Mouse (Mus musculus) bone marrow, adult 2 months (tissue): ENCODE data around the gene Hist2h4. TPM values are rescaled to one million over a fixed set of nuclear protein-coding genes. Genes with fewer than 3 reads are reported as not detected.
"Not testable (repeated sequence)": the region's sequence is repeated elsewhere in the genome, so short reads cannot be mapped to it uniquely, and the experiment has no call there.

Experiments
- H3K27ac ChIP-seq: fragments of 200-500 bp; 2 replicates; pipeline ENCODE4 v1.5.1; 2012; ENCODE audit warnings: low read depth, mild to moderate bottlenecking, control low read depth, inconsistent platforms, low read length; ENCODE audit not compliant: control insufficient read depth, poor library complexity, insufficient read depth
- H3K4me1 ChIP-seq: fragments of 200-500 bp; 2 replicates; pipeline ENCODE4 v1.6.1; 2011; ENCODE audit warnings: low read length; ENCODE audit not compliant: control insufficient read depth, insufficient read depth
- H3K4me3 ChIP-seq: fragments of 200-500 bp; replicated peaks from 2 replicates; pipeline ENCODE3; 2011; ENCODE audit warnings: mild to moderate bottlenecking, low read depth, low read length, control low read depth; ENCODE audit not compliant: control insufficient read depth
- CTCF ChIP-seq: fragments of 200-500 bp; IDR thresholded peaks from 2 replicates; pipeline ENCODE4 v1.5.1; 2011; ENCODE audit warnings: low read length, control low read depth; ENCODE audit not compliant: control insufficient read depth, insufficient read depth
- POLR2A ChIP-seq: fragments of 200-500 bp; IDR thresholded peaks from 2 replicates; pipeline ENCODE4 v1.6.1; 2011; ENCODE audit warnings: low read depth, mild to moderate bottlenecking, control low read depth, low read length, borderline replicate concordance; ENCODE audit not compliant: control insufficient read depth
- WGBS: fragments of 180-500 bp; shearing (Covaris S2); methylation state at CpG from one replicate; pipeline ENCODE4 v1.1.7; 2018; 5-methylcytosine and 5-hydroxymethylcytosine counted together
- polyA plus RNA-seq: library from polyadenylated mRNA; stranded (reverse); fragments of >200 nt; gene quantifications from 2 replicates; pipeline ENCODE4 v1.2.4, GENCODE M21; 2011; ENCODE audit warnings: low replicate concordance; ENCODE audit not compliant: missing spikeins, insufficient read depth, insufficient read length

Hist2h4 gene
- polyA plus RNA-seq, 1 experiment = 31.8 TPM

DNA sequence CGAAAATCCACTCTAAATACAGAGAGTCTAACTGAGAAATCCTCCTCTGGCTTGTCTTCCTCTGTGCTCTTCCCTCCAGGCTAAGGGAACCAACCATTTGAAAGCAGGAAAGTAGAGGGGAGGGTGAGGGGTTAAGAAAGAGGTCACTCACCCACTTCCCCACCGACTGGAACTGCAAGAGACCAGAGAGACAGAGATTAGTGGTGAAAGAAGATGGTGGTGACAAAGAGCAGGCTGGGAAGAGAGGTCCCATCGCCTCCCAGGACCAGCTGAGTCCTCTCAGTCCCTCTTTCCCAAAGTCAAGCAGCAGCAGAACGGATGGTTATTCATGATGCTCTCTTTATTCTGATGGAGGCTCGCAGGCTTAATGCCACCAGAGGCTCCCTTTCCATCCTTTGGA, 30.3 kb upstream of the Hist2h4 start:
- Histone ChIP-seq H3K4me3 (peak overlapping the region; percentile 32), H3K4me1 (no peaks in the 10 kb centered on the region; the same call in 1 of the 2 replicates), H3K27ac (peak overlapping the region; percentile 68)
- TF ChIP-seq POLR2A = no peak
- TF ChIP-seq CTCF = no peak
- 16% methylated on average over 5 of the region's 5 CpGs for WGBS

GRCm38 (mm10) chr3:96292641-96293040, 29.5 kb upstream of the Hist2h4 start:
- no peak overlapping the region for H3K27ac ChIP-seq
- no peak overlapping the region for H3K4me3 ChIP-seq
- no peaks in the 10 kb centered on the region; the same call in 1 of the 2 replicates for H3K4me1 ChIP-seq
- 70% methylated on average over 6 of the region's 6 CpGs for WGBS
- TF ChIP-seq POLR2A (no peak), CTCF (no peak)

DNA sequence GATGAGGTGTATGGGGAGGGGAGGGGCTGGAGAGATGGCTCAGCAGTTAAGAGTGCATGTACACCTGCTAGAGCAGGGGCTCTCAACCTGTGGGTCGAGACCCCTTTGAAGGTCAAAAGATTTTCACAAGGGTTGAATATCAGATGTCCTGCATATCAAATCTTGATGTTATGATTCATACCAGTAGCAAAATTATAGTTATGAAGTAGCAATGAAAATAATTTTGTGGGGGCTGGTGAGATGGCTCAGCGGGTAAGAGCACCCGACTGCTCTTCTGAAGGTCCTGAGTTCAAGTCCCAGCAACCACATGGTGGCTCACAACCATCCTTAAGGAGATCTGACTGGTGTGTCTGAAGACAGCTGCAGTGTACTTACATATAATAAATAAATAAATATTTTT, 27.6 kb upstream of the Hist2h4 start:
- not testable (repeated sequence) for H3K4me3 ChIP-seq, H3K4me1 ChIP-seq, H3K27ac ChIP-seq
- 74% methylated on average over 3 of the region's 3 CpGs for WGBS

DNA sequence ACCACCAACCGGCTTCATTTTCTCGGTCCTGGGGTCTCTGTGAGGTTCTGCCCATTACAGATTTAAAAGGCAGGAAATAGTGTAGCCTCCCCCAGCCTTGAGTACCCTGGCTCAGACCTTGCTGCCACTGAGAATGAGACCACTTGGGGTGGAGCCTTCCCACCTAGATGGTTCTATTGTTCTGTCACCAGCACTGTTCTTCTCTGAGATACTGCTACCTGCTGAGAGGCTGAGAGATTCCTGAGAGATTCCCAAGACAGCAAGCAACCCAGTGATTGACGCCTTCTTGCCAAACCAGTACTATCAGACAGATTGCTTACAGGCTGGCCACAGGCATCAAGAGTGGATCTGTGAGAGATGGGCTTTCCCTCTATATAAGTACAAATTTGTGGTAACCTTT, 26.1 kb upstream of the Hist2h4 start:
- TF ChIP-seq CTCF = no peak
- TF ChIP-seq POLR2A = no peak
- peaks cover 1% of the 10 kb centered on the region; the same call in 1 of the 2 replicates for H3K4me1 ChIP-seq
- WGBS = 83% methylated on average over 3 of the region's 3 CpGs
- no peak overlapping the region for H3K4me3 ChIP-seq
- no peak overlapping the region for H3K27ac ChIP-seq

- WGBS = 93% methylated on average over 11 of the region's 11 CpGs
- H3K4me1 ChIP-seq, H3K4me3 ChIP-seq, H3K27ac ChIP-seq: not testable (repeated sequence)
- TF ChIP-seq CTCF = peak; percentile 64; the same call in 1 of the 2 replicates
Measured at GRCm38 (mm10) chr3:96287334-96287733, 24.2 kb upstream of the Hist2h4 start.

DNA sequence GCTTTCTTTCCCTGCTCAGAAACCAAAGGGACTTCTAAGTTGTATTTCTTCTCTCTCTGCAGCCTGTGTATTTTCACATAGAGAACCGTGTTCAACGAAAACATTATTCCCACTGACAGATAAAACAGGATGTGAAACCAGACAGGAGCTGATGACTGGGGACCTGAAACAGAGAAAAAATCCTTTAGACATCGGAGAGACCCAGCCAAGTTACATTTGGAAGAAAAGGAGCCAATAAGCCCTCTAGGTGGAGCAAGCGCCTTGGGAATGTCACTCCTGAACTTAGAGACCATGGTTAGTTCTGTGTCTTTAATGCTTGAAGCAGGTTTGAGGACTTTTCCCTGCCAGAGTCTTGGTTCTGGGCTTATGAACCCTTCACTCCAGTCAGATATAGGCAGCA, 21.3 kb upstream of the Hist2h4 start:
- H3K4me3 ChIP-seq = no peak overlapping the region
- 0 out of 2 replicates have a peak, but pooled peaks cover 1% of the 10 kb centered on the region for H3K4me1 ChIP-seq
- WGBS = 17% methylated on average over 4 of the region's 4 CpGs
- no peak overlapping the region for H3K27ac ChIP-seq
- TF ChIP-seq POLR2A (no peak), CTCF (no peak)

- no peaks in the 10 kb centered on the region; the same call in 1 of the 2 replicates for H3K4me1 ChIP-seq
- 83% methylated on average over 6 of the region's 6 CpGs for WGBS
Measured at GRCm38 (mm10) chr3:96280660-96281059, 17.5 kb upstream of the Hist2h4 start.

DNA sequence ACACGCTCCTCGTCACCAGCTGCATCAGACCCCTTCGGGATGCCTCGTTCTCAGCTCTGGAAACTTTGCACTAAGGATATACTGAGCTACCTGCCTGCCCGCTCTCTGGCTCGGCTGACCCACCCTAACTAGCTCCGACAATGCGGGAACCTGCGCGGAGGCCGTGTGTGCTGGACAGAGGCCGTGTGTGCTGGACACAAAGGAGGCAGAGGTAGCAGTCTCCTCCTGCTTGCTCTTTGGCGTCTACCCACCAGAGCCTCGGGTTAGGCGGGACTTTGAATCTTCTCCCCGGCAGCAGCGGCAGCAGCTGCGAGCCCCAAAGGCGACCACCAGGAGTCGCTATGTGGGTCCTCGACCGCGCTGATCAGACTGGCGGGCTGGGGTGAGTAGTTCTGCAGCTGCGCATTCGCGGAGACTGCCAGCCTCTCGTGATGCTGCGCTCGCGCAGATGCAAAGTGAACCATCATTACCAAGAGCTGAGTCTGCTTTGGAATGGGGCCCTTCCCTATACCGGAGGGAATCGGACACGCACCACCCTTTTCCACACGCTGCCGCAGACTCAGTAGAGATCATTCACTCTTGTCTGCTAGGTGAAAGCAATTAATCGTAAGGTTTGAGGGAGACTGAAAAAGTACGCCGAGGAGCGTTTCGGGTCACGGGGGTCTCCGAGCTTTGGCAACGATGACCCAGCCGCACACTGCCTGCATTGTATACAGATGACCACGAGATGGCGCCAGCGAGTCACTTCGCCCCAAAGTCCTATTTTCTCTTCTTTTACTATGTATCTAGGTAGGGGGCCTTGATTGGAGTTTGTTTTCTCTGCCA, 14.9 kb upstream of the Hist2h4 start:
- H3K4me1 ChIP-seq = no peaks in the 10 kb centered on the region; the same call in 1 of the 2 replicates
- under 1% methylated on average over 49 of the region's 49 CpGs for WGBS
- peak overlapping the region; percentile 56 for H3K27ac ChIP-seq
- H3K4me3 ChIP-seq = peak overlapping the region; percentile 66
- peak; percentile 93 for TF ChIP-seq CTCF
- peak; percentile 43; the same call in 1 of the 2 replicates for TF ChIP-seq POLR2A

More at GRCm38 (mm10) chr3:96280660-96281059, 17.5 kb upstream of the Hist2h4 start:
- no peak for TF ChIP-seq POLR2A
- no peak for TF ChIP-seq CTCF
- Histone ChIP-seq H3K4me3 (no peak overlapping the region), H3K27ac (no peak overlapping the region)

DNA sequence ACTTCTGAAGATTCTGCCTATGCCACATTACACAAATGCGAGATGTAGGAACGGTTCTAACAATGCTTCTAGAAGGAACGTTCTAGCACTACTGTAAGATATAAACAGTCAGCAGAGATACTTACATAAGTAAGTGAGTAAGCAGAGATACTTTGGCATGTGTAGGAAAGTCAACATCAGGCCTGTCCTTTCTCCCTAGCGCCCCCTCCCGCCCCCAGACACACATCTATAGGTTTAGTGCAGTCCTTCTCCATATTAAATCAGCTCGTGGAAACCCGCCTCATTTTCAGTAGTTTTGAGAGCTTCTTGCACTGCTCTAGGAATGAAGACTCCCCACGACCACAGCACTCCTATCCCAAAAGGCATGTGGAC, 14.3 kb upstream of the Hist2h4 start:
- Histone ChIP-seq H3K4me1 (no peaks in the 10 kb centered on the region; the same call in 1 of the 2 replicates), H3K27ac (peak overlapping the region; percentile 56), H3K4me3 (peak overlapping the region; percentile 66)
- WGBS = 13% methylated on average over 8 of the region's 8 CpGs
- TF ChIP-seq POLR2A (no peak), CTCF (0 out of 2 replicates have a peak, but pooled peaks have one; percentile 14)
